Mouse (Mus musculus) ES-Bruce4 (cell line): ENCODE results near the gene Ankfn1. TPM values are rescaled to one million over a fixed set of nuclear protein-coding genes. Genes with fewer than 3 reads are reported as not detected.

Experiments
- H3K27ac ChIP-seq: 2 replicates; pipeline ENCODE4 v1.5.1; 2012; ENCODE audit warnings: low read length, inconsistent platforms; ENCODE audit not compliant: insufficient read depth
- H3K27me3 ChIP-seq: 2 replicates; pipeline ENCODE4 v1.6.1; 2012; ENCODE audit warnings: mild to moderate bottlenecking, low read length, inconsistent platforms; ENCODE audit not compliant: control insufficient read depth, poor library complexity, insufficient read depth, severe bottlenecking
- H3K36me3 ChIP-seq: 2 replicates; pipeline ENCODE4 v1.6.1; 2012; ENCODE audit warnings: inconsistent platforms, mild to moderate bottlenecking, low read length, moderate library complexity; ENCODE audit not compliant: control insufficient read depth, poor library complexity, insufficient read depth, severe bottlenecking
- H3K4me1 ChIP-seq: one replicate; pipeline ENCODE4 v1.8.1; 2011; ENCODE audit warnings: low read length; ENCODE audit not compliant: control insufficient read depth, insufficient read depth
- H3K4me3 ChIP-seq: 2 replicates; pipeline ENCODE4 v1.5.1; 2011; ENCODE audit warnings: low read depth, mild to moderate bottlenecking, low read length
- H3K9ac ChIP-seq: 2 replicates; pipeline ENCODE4 v1.6.1; 2012; ENCODE audit warnings: low read depth, mild to moderate bottlenecking, inconsistent platforms; ENCODE audit not compliant: poor library complexity, severe bottlenecking
- H3K9me3 ChIP-seq: replicated peaks from 2 replicates; pipeline ENCODE4 v1.6.1; 2012; ENCODE audit warnings: mild to moderate bottlenecking, low read length, inconsistent platforms; ENCODE audit not compliant: control insufficient read depth, poor library complexity, insufficient read depth, severe bottlenecking
- CTCF ChIP-seq: IDR thresholded peaks from one replicate; pipeline ENCODE4 v1.8.1; 2011; ENCODE audit warnings: low read depth, low read length
- EP300 ChIP-seq: IDR thresholded peaks from 2 replicates; pipeline ENCODE4 v1.6.1; 2011; ENCODE audit warnings: low read depth, low read length; ENCODE audit not compliant: insufficient read depth
- POLR2A ChIP-seq: IDR thresholded peaks from one replicate; pipeline ENCODE4 v1.8.1; 2011; ENCODE audit warnings: low read length; ENCODE audit not compliant: insufficient read depth
- polyA plus RNA-seq: library from polyadenylated mRNA; stranded (reverse); fragments of >200 nt; gene quantifications from 2 replicates; pipeline ENCODE4 v1.2.4, GENCODE M21; 2011; ENCODE audit warnings: low read depth; ENCODE audit not compliant: missing spikeins, insufficient read depth, insufficient read length

Gene Ankfn1
- not detected in 2 replicates for polyA plus RNA-seq

- no peaks in the 10 kb centered on the region for H3K36me3 ChIP-seq
- no peak for TF ChIP-seq POLR2A
- TF ChIP-seq EP300, result no peak
- no peak for TF ChIP-seq CTCF
- H3K27ac ChIP-seq, result no peak within 1 kb of the TSS
- H3K4me1 ChIP-seq, result no peaks in the 10 kb centered on the region
- no peak within 1 kb of the TSS for H3K9ac ChIP-seq
- H3K9me3 ChIP-seq, result no peaks in the 10 kb centered on the region
- no peak within 1 kb of the TSS for H3K4me3 ChIP-seq
- H3K27me3 ChIP-seq, result no peaks in the 10 kb centered on the region
These were observed at the start of gene Ankfn1 for GRCm38 (mm10) chr11:89777431-89777830. Ankfn1 (minus strand) TSS chr11:89777653.

- H3K27ac ChIP-seq, result no peak overlapping the region
- H3K27me3 ChIP-seq, result no peaks in the 10 kb centered on the region
- no peak overlapping the region for H3K4me3 ChIP-seq
- no peaks in the 10 kb centered on the region for H3K4me1 ChIP-seq
- TF ChIP-seq POLR2A (no peak), CTCF (no peak), EP300 (no peak)
- no peaks in the 10 kb centered on the region for H3K36me3 ChIP-seq
- H3K9me3 ChIP-seq, result no peaks in the 10 kb centered on the region
- no peak overlapping the region for H3K9ac ChIP-seq
These were observed 46.4 kb upstream of the Ankfn1 start for GRCm38 (mm10) chr11:89823661-89824446.

DNA sequence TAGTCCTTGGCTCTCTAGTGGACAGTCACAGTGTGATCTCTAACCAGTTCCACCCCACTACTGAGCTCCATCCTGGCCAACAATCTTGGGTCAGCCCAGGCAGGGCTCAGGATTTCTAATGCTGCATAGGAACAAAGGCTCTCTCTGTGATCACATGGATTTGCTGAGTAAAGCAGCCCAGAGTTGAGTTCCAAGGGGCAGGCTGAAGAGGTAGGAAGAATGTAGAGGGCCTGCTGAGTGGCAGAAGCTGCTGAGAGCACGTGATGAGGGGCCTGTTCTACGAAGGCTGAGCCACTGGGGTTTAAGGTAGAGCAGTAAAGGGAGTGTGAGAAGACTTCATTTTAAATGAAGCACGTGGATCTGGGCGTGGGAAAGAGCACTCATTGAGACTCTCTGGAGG, 41.1 kb upstream of the Ankfn1 start:
- no peak overlapping the region for H3K4me3 ChIP-seq
- H3K27me3 ChIP-seq, result no peaks in the 10 kb centered on the region
- H3K9me3 ChIP-seq, result no peaks in the 10 kb centered on the region
- no peaks in the 10 kb centered on the region for H3K36me3 ChIP-seq
- TF ChIP-seq POLR2A (no peak), EP300 (no peak), CTCF (no peak)
- no peaks in the 10 kb centered on the region for H3K4me1 ChIP-seq
- H3K27ac ChIP-seq, result no peak overlapping the region
- H3K9ac ChIP-seq, result no peak overlapping the region

- Histone ChIP-seq H3K4me1 (no peaks in the 10 kb centered on the region), H3K27me3 (no peaks in the 10 kb centered on the region), H3K9me3 (no peaks in the 10 kb centered on the region), H3K9ac (no peak overlapping the region), H3K36me3 (no peaks in the 10 kb centered on the region), H3K27ac (no peak overlapping the region), H3K4me3 (no peak overlapping the region)
- TF ChIP-seq CTCF (no peak), POLR2A (no peak), EP300 (no peak)
These were observed 34.0 kb upstream of the Ankfn1 start for GRCm38 (mm10) chr11:89811403-89811802.

DNA sequence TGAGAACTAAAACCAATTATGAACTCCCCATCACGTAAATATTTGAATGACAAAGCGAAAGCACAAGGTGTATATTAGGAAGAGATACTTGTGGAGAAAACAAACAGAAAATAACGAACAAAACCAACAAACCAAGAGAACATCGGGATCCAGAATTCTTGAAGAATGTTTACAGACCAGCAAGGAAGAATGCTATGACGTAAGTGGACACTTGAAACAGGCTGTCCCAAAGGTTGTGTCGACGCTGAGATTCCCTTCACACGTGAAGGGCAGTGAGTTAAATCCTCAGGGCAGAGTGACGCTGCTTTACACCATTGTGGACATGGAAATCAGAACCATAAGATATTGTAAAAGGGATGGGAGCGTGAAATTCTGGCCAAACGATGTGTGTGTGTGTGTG, 30.5 kb upstream of the Ankfn1 start:
- Histone ChIP-seq H3K36me3 (no peaks in the 10 kb centered on the region), H3K9ac (no peak overlapping the region), H3K9me3 (no peaks in the 10 kb centered on the region), H3K27me3 (no peaks in the 10 kb centered on the region; the same call in 1 of the 2 replicates), H3K27ac (no peak overlapping the region), H3K4me1 (no peaks in the 10 kb centered on the region), H3K4me3 (no peak overlapping the region)
- TF ChIP-seq POLR2A (no peak), CTCF (no peak), EP300 (no peak)

DNA sequence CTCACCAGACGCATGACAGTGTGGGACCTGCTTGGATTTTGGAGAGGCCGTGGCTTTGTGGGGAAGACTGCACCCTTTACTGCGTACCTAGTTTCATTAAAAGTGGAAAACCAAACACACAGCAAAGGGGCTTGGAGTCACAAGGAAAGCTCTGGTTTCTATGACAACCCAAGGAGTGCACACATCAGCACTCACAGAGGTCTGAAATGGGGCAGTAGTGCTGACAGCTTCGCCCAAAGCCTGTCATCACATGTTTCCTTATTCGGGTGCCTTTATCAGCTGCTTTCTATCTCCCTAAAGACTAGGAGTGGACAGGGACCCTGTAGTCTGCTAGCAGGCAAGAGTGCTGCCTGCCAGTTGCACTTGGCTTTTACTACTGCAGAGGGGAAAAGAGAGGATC, 27.4 kb upstream of the Ankfn1 start:
- Histone ChIP-seq H3K9ac (no peak overlapping the region), H3K27ac (no peak overlapping the region), H3K27me3 (no peaks in the 10 kb centered on the region; the same call in 1 of the 2 replicates), H3K9me3 (no peaks in the 10 kb centered on the region), H3K4me3 (no peak overlapping the region), H3K36me3 (no peaks in the 10 kb centered on the region), H3K4me1 (no peaks in the 10 kb centered on the region)
- TF ChIP-seq CTCF, result no peak
- no peak for TF ChIP-seq POLR2A
- no peak for TF ChIP-seq EP300
